Mouse (Mus musculus): Measurements from ENCODE around the gene Cptp. TPM values are rescaled to one million over a fixed set of nuclear protein-coding genes. Genes with fewer than 3 reads are reported as not detected.

Gene Cptp
- polyA plus RNA-seq, 1 experiment from 2014 or later: 17.1 TPM

GRCm38 (mm10) chr4:155829866-155830265 is 39.4 kb downstream of the Cptp start:
- Histone ChIP-seq H3K9me3 (ENCODE audit: low read depth, low read length) (no peaks in the 10 kb centered on the region), H3K9ac (no peak overlapping the region), H3K36me3 (ENCODE audit: insufficient read depth) (peaks cover 41% of the 10 kb centered on the region), H3K27ac (ENCODE audit: low read depth) (no peak overlapping the region), H3K4me2 (no peak overlapping the region), H3K4me3 (ENCODE audit: low read depth, low read length) (no peak overlapping the region), H3K27me3 (ENCODE audit: insufficient read depth, low read length) (no peaks in the 10 kb centered on the region), H3K4me1 (ENCODE audit: insufficient read depth) (peaks cover 7% of the 10 kb centered on the region; the same call in 1 of the 2 replicates)
- no peak for TF ChIP-seq CTCF (IDR thresholded peaks at IDR 0.05; ENCODE audit: low read depth)
- DNase-seq (no peak), ATAC-seq (ENCODE audit: insufficient read depth) (no peak)
- WGBS: 89% methylated on average over 4 of the region's 4 CpGs

DNA sequence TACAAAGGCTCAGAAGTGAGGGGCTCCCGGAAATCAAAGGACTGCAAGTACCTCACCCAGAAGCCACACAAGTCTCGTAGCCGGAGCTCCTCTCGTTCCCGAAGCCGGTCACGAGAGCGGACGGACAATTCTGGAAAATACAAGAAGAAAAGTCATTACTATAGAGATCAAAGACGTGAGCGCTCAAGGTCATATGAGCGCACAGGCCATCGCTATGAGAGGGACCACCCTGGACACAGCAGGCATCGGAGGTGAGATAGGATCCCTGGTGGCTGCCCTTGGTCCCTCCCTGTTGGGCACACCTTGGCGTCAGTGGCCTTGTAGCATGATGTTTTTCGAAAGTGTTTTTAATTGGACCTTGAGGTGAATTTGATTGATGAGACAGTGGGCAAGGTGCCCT is 45.8 kb downstream of the Cptp start:
- no peak for TF ChIP-seq CTCF (IDR thresholded peaks at IDR 0.05; ENCODE audit: low read depth)
- no peak for DNase-seq
- Histone ChIP-seq H3K9me3 (ENCODE audit: low read depth, low read length) (no peaks in the 10 kb centered on the region), H3K9ac (no peak overlapping the region), H3K27me3 (ENCODE audit: insufficient read depth, low read length) (no peaks in the 10 kb centered on the region), H3K4me1 (ENCODE audit: insufficient read depth) (no peaks in the 10 kb centered on the region), H3K4me2 (no peak overlapping the region), H3K4me3 (ENCODE audit: low read depth, low read length) (no peak overlapping the region), H3K27ac (ENCODE audit: low read depth) (no peak overlapping the region), H3K36me3 (ENCODE audit: insufficient read depth) (peaks cover 91% of the 10 kb centered on the region)
- WGBS: 94% methylated on average over 16 of the region's 16 CpGs
- no peak; the same call in 1 of the 2 replicates for ATAC-seq (ENCODE audit: insufficient read depth)

DNA sequence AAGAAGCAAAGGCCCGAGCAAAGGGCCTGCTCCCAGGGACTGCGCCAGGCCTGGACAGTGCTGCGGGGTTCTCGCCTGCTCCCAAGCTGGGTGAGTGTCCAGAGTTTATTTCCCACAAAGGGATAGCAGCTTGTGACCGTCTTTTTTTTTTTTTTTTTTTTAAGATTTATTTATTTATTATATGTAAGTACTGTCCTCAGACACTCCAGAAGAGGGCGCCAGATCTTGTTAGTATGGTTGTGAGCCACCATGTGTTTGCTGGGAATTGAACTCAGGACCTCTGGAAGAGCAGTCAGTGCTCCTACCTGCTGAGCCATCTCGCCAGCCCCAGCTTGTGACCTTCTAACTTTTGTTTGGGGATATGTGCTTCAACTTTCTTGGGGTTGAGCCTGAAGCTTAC is 48.2 kb downstream of the Cptp start:
- Histone ChIP-seq H3K4me2 (no peak overlapping the region), H3K4me1 (ENCODE audit: insufficient read depth) (no peaks in the 10 kb centered on the region), H3K9ac (no peak overlapping the region), H3K36me3 (ENCODE audit: insufficient read depth) (peaks cover 96% of the 10 kb centered on the region), H3K9me3 (ENCODE audit: low read depth, low read length) (no peaks in the 10 kb centered on the region), H3K4me3 (ENCODE audit: low read depth, low read length) (no peak overlapping the region), H3K27ac (ENCODE audit: low read depth) (no peak overlapping the region), H3K27me3 (ENCODE audit: insufficient read depth, low read length) (no peaks in the 10 kb centered on the region)
- TF ChIP-seq CTCF (IDR thresholded peaks at IDR 0.05; ENCODE audit: low read depth): peak; percentile 46
- DNase-seq (peak; percentile 54), ATAC-seq (ENCODE audit: insufficient read depth) (no peak)
- 71% methylated on average over 7 of the region's 7 CpGs for WGBS

GRCm38 (mm10) chr4:155817533-155817932 is 51.7 kb downstream of the Cptp start:
- ATAC-seq (ENCODE audit: insufficient read depth) (no peak), DNase-seq (no peak)
- no peaks in the 10 kb centered on the region for H3K9me3 ChIP-seq (ENCODE audit: low read depth, low read length)
- no peaks in the 10 kb centered on the region for H3K27me3 ChIP-seq (ENCODE audit: insufficient read depth, low read length)
- no peak overlapping the region for H3K9ac ChIP-seq
- H3K4me2 ChIP-seq: no peak overlapping the region
- WGBS: 89% methylated on average over 4 of the region's 4 CpGs
- peaks cover 89% of the 10 kb centered on the region for H3K36me3 ChIP-seq (ENCODE audit: insufficient read depth)
- peaks cover 5% of the 10 kb centered on the region; the same call in 1 of the 2 replicates for H3K4me1 ChIP-seq (ENCODE audit: insufficient read depth)
- no peak for TF ChIP-seq CTCF (IDR thresholded peaks at IDR 0.05; ENCODE audit: low read depth)
- no peak overlapping the region for H3K27ac ChIP-seq (ENCODE audit: low read depth)
- H3K4me3 ChIP-seq (ENCODE audit: low read depth, low read length): no peak overlapping the region

Small RNAs within 50 kb of the gene (microRNA-seq; reads per million reads assigned to microRNA genes)
- not detected for gene Gm22991 (ENCODE audit: borderline number of aligned reads)

Other genes starting within 250 kb of the Cptp start
- 56.3 and 58.7 TPM in 2 replicates for gene Cdk11b, start 244.6 kb downstream of the Cptp start, polyA plus RNA-seq (2014; fragmentation: Nextera tagmentation; extraction: Ambion mirVana)
- not detected in 2 replicates for gene Gm10563, start 224.0 kb downstream of the Cptp start, polyA plus RNA-seq (2014; fragmentation: Nextera tagmentation; extraction: Ambion mirVana)
- 34.8 and 38.7 TPM in 2 replicates for gene Mmp23, start 216.1 kb downstream of the Cptp start, polyA plus RNA-seq (2014; fragmentation: Nextera tagmentation; extraction: Ambion mirVana)
- gene Mib2, start 200.2 kb downstream of the Cptp start, polyA plus RNA-seq (2014; fragmentation: Nextera tagmentation; extraction: Ambion mirVana): 22.4 and 24.8 TPM in 2 replicates
- 2.5 and 2.7 TPM in 2 replicates for gene Fndc10, start 175.1 kb downstream of the Cptp start, polyA plus RNA-seq (2014; fragmentation: Nextera tagmentation; extraction: Ambion mirVana)
- 153 and 156 TPM in 2 replicates for gene Ssu72, start 164.6 kb downstream of the Cptp start, polyA plus RNA-seq (2014; fragmentation: Nextera tagmentation; extraction: Ambion mirVana)
- gene Tmem240, start 134.6 kb downstream of the Cptp start, polyA plus RNA-seq (2014; fragmentation: Nextera tagmentation; extraction: Ambion mirVana): 0.41 and 0.86 TPM in 2 replicates
- 96.6 and 102 TPM in 2 replicates for gene Atad3a, start 108.3 kb downstream of the Cptp start, polyA plus RNA-seq (2014; fragmentation: Nextera tagmentation; extraction: Ambion mirVana)
- gene Vwa1, start 94.7 kb downstream of the Cptp start, polyA plus RNA-seq (2014; fragmentation: Nextera tagmentation; extraction: Ambion mirVana): 8.7 and 8.9 TPM in 2 replicates
- 0.12 and 0.15 TPM in 2 replicates for gene Tmem88b, start 83.6 kb downstream of the Cptp start, polyA plus RNA-seq (2014; fragmentation: Nextera tagmentation; extraction: Ambion mirVana)
- not detected in 2 replicates for gene Ankrd65, start 79.0 kb downstream of the Cptp start, polyA plus RNA-seq (2014; fragmentation: Nextera tagmentation; extraction: Ambion mirVana)
- gene Mrpl20, start 66.6 kb downstream of the Cptp start, polyA plus RNA-seq (2014; fragmentation: Nextera tagmentation; extraction: Ambion mirVana): 226 and 231 TPM in 2 replicates
- gene Ccnl2, start 57.0 kb downstream of the Cptp start, polyA plus RNA-seq (2014; fragmentation: Nextera tagmentation; extraction: Ambion mirVana): 172 and 174 TPM in 2 replicates
- gene Aurkaip1, start 38.2 kb downstream of the Cptp start, polyA plus RNA-seq (2014; fragmentation: Nextera tagmentation; extraction: Ambion mirVana): 124 and 136 TPM in 2 replicates
- 148 and 155 TPM in 2 replicates for gene Mxra8, start 29.8 kb downstream of the Cptp start, polyA plus RNA-seq (2014; fragmentation: Nextera tagmentation; extraction: Ambion mirVana)
- gene Dvl1, start 22.0 kb downstream of the Cptp start, polyA plus RNA-seq (2014; fragmentation: Nextera tagmentation; extraction: Ambion mirVana): 11.3 and 17.8 TPM in 2 replicates
- 0.16 and 0.22 TPM in 2 replicates for gene Tas1r3, start 6.1 kb downstream of the Cptp start, polyA plus RNA-seq (2014; fragmentation: Nextera tagmentation; extraction: Ambion mirVana)
- 83.6 and 84.7 TPM in 2 replicates for gene Ints11, start 106 bp upstream of the Cptp start, polyA plus RNA-seq (2014; fragmentation: Nextera tagmentation; extraction: Ambion mirVana)
- gene Pusl1, start 22.3 kb upstream of the Cptp start, polyA plus RNA-seq (2014; fragmentation: Nextera tagmentation; extraction: Ambion mirVana): 43.6 and 50.9 TPM in 2 replicates
- gene Acap3, start 22.4 kb upstream of the Cptp start, polyA plus RNA-seq (2014; fragmentation: Nextera tagmentation; extraction: Ambion mirVana): 17.9 and 20.5 TPM in 2 replicates
- 124 and 127 TPM in 2 replicates for gene Ube2j2, start 74.4 kb upstream of the Cptp start, polyA plus RNA-seq (2014; fragmentation: Nextera tagmentation; extraction: Ambion mirVana)
- gene C1qtnf12, start 92.9 kb upstream of the Cptp start, polyA plus RNA-seq (2014; fragmentation: Nextera tagmentation; extraction: Ambion mirVana): 35.9 and 43.5 TPM in 2 replicates
- 17.1 and 18.2 TPM in 2 replicates for gene B3galt6, start 123.2 kb upstream of the Cptp start, polyA plus RNA-seq (2014; fragmentation: Nextera tagmentation; extraction: Ambion mirVana)
- 152 TPM in 2 replicates for gene Sdf4, start 123.4 kb upstream of the Cptp start, polyA plus RNA-seq (2014; fragmentation: Nextera tagmentation; extraction: Ambion mirVana)
- 0.47 and 0.60 TPM in 2 replicates for gene Tnfrsf4, start 144.4 kb upstream of the Cptp start, polyA plus RNA-seq (2014; fragmentation: Nextera tagmentation; extraction: Ambion mirVana)
- gene Tnfrsf18, start 156.7 kb upstream of the Cptp start, polyA plus RNA-seq (2014; fragmentation: Nextera tagmentation; extraction: Ambion mirVana): 1.3 TPM in 2 replicates
- gene Ttll10, start 190.0 kb upstream of the Cptp start, polyA plus RNA-seq (2014; fragmentation: Nextera tagmentation; extraction: Ambion mirVana): 2.1 and 3.0 TPM in 2 replicates
- 49.4 and 55.7 TPM in 2 replicates for gene 9430015G10Rik, start 240.5 kb upstream of the Cptp start, polyA plus RNA-seq (2014; fragmentation: Nextera tagmentation; extraction: Ambion mirVana)